Mouse (Mus musculus) neural tube, embryonic 13.5 days (tissue): ENCODE results near the gene Fam160b1. TPM values are rescaled to one million over a fixed set of nuclear protein-coding genes. Genes with fewer than 3 reads are reported as not detected.

ENCODE experiments used
- ATAC-seq: fragments of 200-750 bp; cut with Nextera tagmentation; 2 replicates; pipeline ENCODE4 v1.8.0; 2017; ENCODE audit warnings: low read depth, mild to moderate bottlenecking, moderate TSS enrichment, moderate library complexity
- H3K27ac ChIP-seq: fragments of 300-500 bp; sonication (generic); replicated peaks from 2 replicates; pipeline ENCODE4 v1.5.1; 2015; ENCODE audit warnings: moderate library complexity, mild to moderate bottlenecking, inconsistent platforms
- H3K27me3 ChIP-seq: fragments of 300-500 bp; sonication (generic); 2 replicates; pipeline ENCODE4 v1.6.1; 2015; ENCODE audit warnings: mild to moderate bottlenecking, inconsistent platforms
- H3K36me3 ChIP-seq: fragments of 300-500 bp; sonication (generic); 2 replicates; pipeline ENCODE4 v1.6.1; 2015; ENCODE audit warnings: mild to moderate bottlenecking, inconsistent platforms
- H3K4me1 ChIP-seq: fragments of 300-500 bp; sonication (generic); replicated peaks from 2 replicates; pipeline ENCODE4 v1.6.1; 2015; ENCODE audit warnings: inconsistent platforms
- H3K4me2 ChIP-seq: fragments of 300-500 bp; sonication (generic); 2 replicates; pipeline ENCODE4 v1.6.1; 2015; ENCODE audit warnings: inconsistent platforms, mild to moderate bottlenecking, moderate library complexity
- H3K4me3 ChIP-seq: fragments of 300-500 bp; sonication (generic); 2 replicates; pipeline ENCODE4 v1.5.1; 2015; ENCODE audit warnings: mild to moderate bottlenecking, inconsistent platforms
- H3K9ac ChIP-seq: fragments of 300-500 bp; sonication (generic); 2 replicates; pipeline ENCODE4 v1.6.1; 2015; ENCODE audit warnings: moderate library complexity, mild to moderate bottlenecking, inconsistent platforms
- H3K9me3 ChIP-seq: fragments of 300-500 bp; sonication (generic); 2 replicates; pipeline ENCODE4 v1.6.1; 2016; ENCODE audit warnings: inconsistent platforms
- WGBS: fragments of 180-500 bp; shearing (Covaris S2); methylation state at CpG from one replicate; pipeline ENCODE4 v1.1.7; 2015; 5-methylcytosine and 5-hydroxymethylcytosine counted together
- polyA plus RNA-seq: library from polyadenylated mRNA; unstranded; fragments of >200 nt; fragmentation: Nextera tagmentation; extraction: Ambion mirVana; gene quantifications from 2 replicates; pipeline ENCODE4 v1.2.1, GENCODE M21; 2015

The Fam160b1 gene
- polyA plus RNA-seq, 1 experiment from 2014 or later: 13.3 TPM

DNA sequence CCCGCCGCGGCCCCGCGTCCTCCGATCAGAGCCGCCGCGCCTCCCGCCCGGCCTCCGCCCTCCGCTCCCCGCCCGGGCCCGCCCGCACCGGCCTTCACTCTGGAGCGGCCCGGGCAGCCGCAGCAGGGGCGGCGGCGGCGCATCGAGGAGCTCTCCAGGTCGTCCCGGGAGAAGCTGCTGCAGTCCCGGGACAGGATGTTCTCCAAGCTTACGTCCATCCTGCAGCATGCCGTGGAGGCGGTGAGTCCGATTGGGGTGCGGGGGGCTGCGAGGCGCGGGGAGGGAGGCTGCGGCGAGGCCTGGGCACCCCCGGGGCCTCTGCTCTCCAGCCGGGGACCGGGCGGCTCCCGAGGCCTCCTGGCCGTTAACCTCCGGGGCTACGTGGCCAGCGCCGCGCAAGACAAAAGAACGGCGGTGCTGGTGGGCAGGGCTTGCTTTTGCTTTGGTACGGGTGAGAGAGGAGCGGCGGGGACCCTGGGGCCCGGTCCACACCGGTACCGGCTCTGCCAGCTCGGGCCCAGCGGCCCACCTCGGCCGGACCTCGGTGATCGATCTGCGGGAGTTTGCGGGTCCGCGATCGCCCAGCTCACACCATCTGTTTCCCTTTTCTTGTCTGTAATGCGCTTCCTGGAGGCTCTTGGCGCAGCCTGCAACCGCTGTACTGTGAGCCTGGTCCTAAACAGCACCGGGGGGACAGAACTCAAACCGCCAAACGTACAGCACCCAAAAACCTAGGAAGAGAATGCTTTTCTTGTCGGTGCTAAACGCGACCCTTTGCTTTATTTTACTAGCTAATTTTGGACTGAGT, 855 bp downstream of the Fam160b1 start:
- ATAC-seq: peak; percentile 78
- peaks cover 65% of the 10 kb centered on the region for H3K4me1 ChIP-seq

DNA sequence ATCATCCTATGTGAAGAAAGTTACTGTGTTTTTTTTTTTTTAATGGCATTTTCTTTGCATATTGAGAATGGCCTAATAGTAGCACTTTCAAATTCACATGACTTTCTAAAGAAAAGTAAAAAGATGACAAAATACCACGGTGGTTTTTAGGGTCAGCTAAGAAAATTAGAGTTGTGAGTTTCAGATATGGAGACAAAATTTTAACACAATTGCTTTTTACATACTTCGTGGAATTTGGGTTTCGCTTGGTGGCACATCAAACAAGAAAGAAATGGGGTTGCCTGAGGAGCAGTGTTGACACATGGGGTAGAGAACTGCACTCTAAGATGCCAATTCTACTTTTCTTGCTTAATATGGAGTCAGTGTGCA, 1.4 kb downstream of the Fam160b1 start:
- H3K4me2 ChIP-seq: peak overlapping the region; percentile 69
- no peaks in the 10 kb centered on the region for H3K27me3 ChIP-seq
- H3K9ac ChIP-seq: peak overlapping the region; percentile 99
- H3K36me3 ChIP-seq: no peaks in the 10 kb centered on the region
- H3K9me3 ChIP-seq: no peaks in the 10 kb centered on the region
- H3K27ac ChIP-seq: peak overlapping the region; percentile 98
- H3K4me1 ChIP-seq: peaks cover 71% of the 10 kb centered on the region
- no peak for ATAC-seq
- 19% methylated on average over 3 of the region's 3 CpGs for WGBS
- peak overlapping the region; percentile 92 for H3K4me3 ChIP-seq

More for the DNA sequence above, 855 bp downstream of the Fam160b1 start:
- no peaks in the 10 kb centered on the region for H3K36me3 ChIP-seq
- peak overlapping the region; percentile 98 for H3K27ac ChIP-seq
- peak overlapping the region; percentile 92 for H3K4me3 ChIP-seq
- H3K9ac ChIP-seq: peak overlapping the region; percentile 99
- no peaks in the 10 kb centered on the region for H3K27me3 ChIP-seq
- peak overlapping the region; percentile 69 for H3K4me2 ChIP-seq
- no peaks in the 10 kb centered on the region for H3K9me3 ChIP-seq
- under 1% methylated on average over 70 of the region's 78 CpGs for WGBS

DNA sequence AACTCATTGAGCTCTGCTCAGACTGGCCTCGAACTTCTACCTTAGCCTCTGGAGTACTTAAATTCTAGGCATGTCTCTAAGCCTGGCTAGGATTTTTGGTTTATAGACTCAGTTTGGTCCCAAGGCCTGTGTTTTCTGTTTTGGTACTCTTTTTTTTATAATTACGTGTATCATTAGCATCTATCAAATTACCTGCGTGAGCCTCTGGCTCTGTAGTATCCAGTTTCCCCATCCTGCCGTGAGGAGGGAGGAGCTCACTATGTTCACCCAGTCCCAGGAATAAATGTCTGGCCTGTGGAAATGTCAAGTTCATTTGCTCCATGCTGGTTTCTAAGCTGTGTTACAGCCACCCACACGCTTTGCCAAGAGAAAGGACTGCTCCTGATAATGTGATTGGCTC, 2.1 kb downstream of the Fam160b1 start:
- H3K4me3 ChIP-seq: peak overlapping the region; percentile 92
- peak overlapping the region; percentile 69 for H3K4me2 ChIP-seq
- H3K36me3 ChIP-seq: no peaks in the 10 kb centered on the region
- peaks cover 77% of the 10 kb centered on the region for H3K4me1 ChIP-seq
- peak overlapping the region; percentile 56 for H3K9ac ChIP-seq
- no peaks in the 10 kb centered on the region for H3K27me3 ChIP-seq
- peak overlapping the region; percentile 20; the same call in 1 of the 2 replicates for H3K27ac ChIP-seq
- no peak for ATAC-seq
- WGBS: 48% methylated on average over 5 of the region's 5 CpGs
- no peaks in the 10 kb centered on the region for H3K9me3 ChIP-seq

DNA sequence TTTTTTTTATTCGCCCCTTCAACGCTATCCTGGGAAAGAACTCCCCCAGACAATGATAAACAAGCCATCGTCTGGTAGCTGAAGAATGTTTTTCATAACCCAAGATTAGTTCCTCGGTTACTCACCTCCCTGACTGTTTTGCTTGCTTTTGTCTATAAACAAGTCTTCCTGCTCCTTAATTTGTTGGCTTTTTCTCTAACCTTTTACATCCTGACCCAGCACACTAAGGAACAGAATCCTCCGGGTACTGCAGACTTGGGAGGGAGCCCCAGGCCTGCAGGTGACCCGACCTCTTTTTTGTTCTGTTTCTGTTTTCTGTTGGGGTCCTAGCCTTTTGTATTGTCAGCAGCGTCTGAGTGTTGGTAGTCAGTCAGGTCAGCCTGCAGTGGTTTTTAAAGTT, 2.6 kb downstream of the Fam160b1 start:
- Histone ChIP-seq H3K4me2 (peak overlapping the region; percentile 69), H3K4me1 (peaks cover 82% of the 10 kb centered on the region), H3K9ac (peak overlapping the region; percentile 56), H3K36me3 (no peaks in the 10 kb centered on the region), H3K27me3 (no peaks in the 10 kb centered on the region), H3K9me3 (no peaks in the 10 kb centered on the region), H3K27ac (peak overlapping the region; percentile 20; the same call in 1 of the 2 replicates), H3K4me3 (peak overlapping the region; percentile 92)
- 47% methylated on average over 7 of the region's 7 CpGs for WGBS
- ATAC-seq: no peak

DNA sequence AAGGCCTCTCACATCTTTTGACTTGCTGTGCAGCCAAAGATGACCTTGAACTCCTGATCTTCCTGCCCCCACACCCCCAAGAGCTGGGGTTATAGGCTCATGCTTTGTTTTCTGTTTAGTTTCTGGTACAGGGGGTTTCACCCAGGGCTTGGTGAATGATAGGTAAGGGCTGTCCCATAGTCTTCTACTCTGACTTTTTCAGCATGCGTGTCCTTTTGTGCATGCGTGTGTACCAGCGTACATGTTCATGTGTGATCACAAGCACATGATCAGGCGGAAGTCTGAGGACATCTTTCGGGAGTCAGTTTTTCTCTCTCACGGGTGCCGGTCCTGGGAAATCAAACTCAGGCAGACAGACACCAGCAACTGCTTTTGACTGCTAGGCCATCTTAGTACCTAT, 3.1 kb downstream of the Fam160b1 start:
- peak overlapping the region; percentile 69 for H3K4me2 ChIP-seq
- 0 out of 2 replicates have a peak overlapping the region, but pooled peaks have one; percentile 13 for H3K27ac ChIP-seq
- no peak for ATAC-seq
- H3K27me3 ChIP-seq: no peaks in the 10 kb centered on the region
- 90% methylated on average over 7 of the region's 7 CpGs for WGBS
- peak overlapping the region; percentile 56 for H3K9ac ChIP-seq
- 0 out of 2 replicates have a peak overlapping the region, but pooled peaks have one; percentile 3 for H3K4me3 ChIP-seq
- H3K4me1 ChIP-seq: peaks cover 78% of the 10 kb centered on the region
- no peaks in the 10 kb centered on the region for H3K9me3 ChIP-seq
- 0 out of 2 replicates have a peak, but pooled peaks cover 2% of the 10 kb centered on the region for H3K36me3 ChIP-seq

- WGBS: 63% methylated on average over 11 of the region's 11 CpGs
- Histone ChIP-seq H3K4me2 (0 out of 2 replicates have a peak overlapping the region, but pooled peaks have one; percentile 9), H3K9ac (no peak overlapping the region), H3K9me3 (no peaks in the 10 kb centered on the region), H3K27ac (peak overlapping the region; percentile 14; the same call in 1 of the 2 replicates), H3K27me3 (no peaks in the 10 kb centered on the region), H3K4me1 (peaks cover 64% of the 10 kb centered on the region), H3K36me3 (peaks cover 18% of the 10 kb centered on the region), H3K4me3 (no peak overlapping the region)
- ATAC-seq: no peak
Observed at GRCm38 (mm10) chr19:57364942-57365673, 4.6 kb downstream of the Fam160b1 start.

- Histone ChIP-seq H3K27ac (peak overlapping the region; percentile 38; the same call in 1 of the 2 replicates), H3K9me3 (no peaks in the 10 kb centered on the region), H3K27me3 (no peaks in the 10 kb centered on the region), H3K4me1 (peaks cover 60% of the 10 kb centered on the region), H3K36me3 (peaks cover 26% of the 10 kb centered on the region), H3K9ac (no peak overlapping the region), H3K4me2 (no peak overlapping the region; the same call in 1 of the 2 replicates), H3K4me3 (no peak overlapping the region)
- 60% methylated on average over 8 of the region's 8 CpGs for WGBS
- ATAC-seq: no peak
Observed at GRCm38 (mm10) chr19:57366007-57366406, 5.5 kb downstream of the Fam160b1 start.

GRCm38 (mm10) chr19:57366626-57367025, 6.1 kb downstream of the Fam160b1 start:
- no peak overlapping the region for H3K27ac ChIP-seq

DNA sequence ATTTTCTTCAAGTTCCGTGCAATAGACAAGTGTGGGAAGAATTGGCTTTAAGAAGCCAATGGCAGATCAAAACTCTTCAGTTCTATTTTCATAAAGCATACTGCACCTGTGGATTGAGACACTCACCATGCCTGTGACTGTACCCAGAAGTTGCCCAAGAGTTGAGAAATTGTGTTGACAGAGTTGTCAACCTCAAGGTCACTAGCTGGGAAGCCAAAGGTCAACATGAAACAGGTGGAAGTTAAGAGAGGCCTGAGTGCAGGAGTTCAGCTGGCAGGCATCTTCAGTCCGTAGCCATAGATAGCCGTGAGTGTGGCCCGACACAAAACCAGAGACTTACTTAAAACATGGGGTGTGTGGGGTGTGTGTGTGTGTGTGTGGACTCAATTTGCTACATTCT, 6.7 kb downstream of the Fam160b1 start:
- no peak for ATAC-seq
- 88% methylated on average over 4 of the region's 4 CpGs for WGBS
- Histone ChIP-seq H3K4me1 (peaks cover 57% of the 10 kb centered on the region), H3K4me2 (no peak overlapping the region), H3K27me3 (no peaks in the 10 kb centered on the region), H3K27ac (no peak overlapping the region), H3K9me3 (no peaks in the 10 kb centered on the region), H3K36me3 (peaks cover 37% of the 10 kb centered on the region), H3K9ac (no peak overlapping the region), H3K4me3 (no peak overlapping the region)

More at GRCm38 (mm10) chr19:57366626-57367025, 6.1 kb downstream of the Fam160b1 start:
- Histone ChIP-seq H3K27me3 (no peaks in the 10 kb centered on the region), H3K9me3 (no peaks in the 10 kb centered on the region), H3K9ac (no peak overlapping the region), H3K4me3 (no peak overlapping the region), H3K4me1 (peaks cover 60% of the 10 kb centered on the region), H3K4me2 (no peak overlapping the region), H3K36me3 (peaks cover 32% of the 10 kb centered on the region)
- no peak for ATAC-seq
- 42% methylated on average over 5 of the region's 5 CpGs for WGBS

DNA sequence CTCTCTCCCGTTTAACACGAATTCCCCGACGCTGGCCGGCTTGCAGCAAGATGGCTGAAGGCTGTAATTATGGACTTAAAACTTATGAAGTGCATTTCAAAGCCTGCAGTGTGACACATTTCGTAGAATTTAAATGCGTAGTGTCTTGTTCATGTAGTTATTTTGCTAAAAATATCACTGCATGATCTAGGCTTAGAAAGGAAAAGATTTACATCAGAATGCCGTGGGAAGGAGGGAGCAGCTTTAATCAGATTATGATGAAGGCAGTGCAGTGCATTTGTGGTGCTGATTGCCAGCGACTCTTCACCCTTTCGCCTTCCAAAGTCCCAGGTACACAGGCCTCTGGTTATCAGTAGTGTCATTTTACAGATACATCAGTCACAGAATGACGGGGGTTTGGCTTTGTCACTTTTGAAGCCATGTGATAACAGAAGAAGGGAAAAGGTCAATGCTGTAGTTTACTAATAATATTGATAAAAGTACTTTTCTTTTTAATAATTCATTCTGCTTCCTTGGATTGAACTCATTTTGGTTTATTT, 7.4 kb downstream of the Fam160b1 start:
- H3K4me3 ChIP-seq: no peak overlapping the region
- H3K9ac ChIP-seq: no peak overlapping the region
- 91% methylated on average over 11 of the region's 11 CpGs for WGBS
- peaks cover 44% of the 10 kb centered on the region for H3K36me3 ChIP-seq
- H3K27me3 ChIP-seq: no peaks in the 10 kb centered on the region
- no peak overlapping the region for H3K27ac ChIP-seq
- H3K4me2 ChIP-seq: no peak overlapping the region
- H3K9me3 ChIP-seq: no peaks in the 10 kb centered on the region
- no peak for ATAC-seq
- H3K4me1 ChIP-seq: peaks cover 51% of the 10 kb centered on the region

DNA sequence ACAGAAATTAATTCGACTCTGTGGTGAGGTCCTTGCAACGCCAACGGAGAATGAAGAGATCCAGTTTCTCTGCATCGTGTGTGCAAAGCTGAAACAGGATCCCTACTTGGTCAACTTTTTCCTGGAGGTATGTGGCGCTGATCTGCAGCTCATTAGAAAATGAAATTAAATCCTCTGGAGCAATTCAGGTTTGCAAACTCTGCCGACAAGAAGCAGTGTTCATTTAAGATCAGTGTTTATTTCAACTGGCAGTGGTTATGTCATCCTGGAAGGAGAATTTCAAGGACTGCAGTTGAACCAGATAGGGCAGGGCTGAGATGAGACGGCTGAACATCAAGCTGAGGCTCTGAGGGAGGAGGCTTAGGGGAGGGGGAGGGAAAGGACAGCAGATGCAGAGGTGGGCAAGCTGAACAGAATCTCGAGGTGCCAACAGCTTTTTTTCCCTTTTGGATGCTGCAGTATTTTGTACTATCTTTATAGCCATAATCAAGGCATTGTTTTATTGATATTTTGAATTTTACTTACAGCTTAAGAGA, 12.9 kb downstream of the Fam160b1 start:
- Histone ChIP-seq H3K27ac (no peak overlapping the region), H3K4me2 (no peak overlapping the region), H3K4me1 (no peaks in the 10 kb centered on the region), H3K9me3 (no peaks in the 10 kb centered on the region), H3K27me3 (no peaks in the 10 kb centered on the region), H3K9ac (no peak overlapping the region), H3K4me3 (no peak overlapping the region), H3K36me3 (peaks cover 96% of the 10 kb centered on the region)
- no peak for ATAC-seq
- WGBS: 86% methylated on average over 8 of the region's 8 CpGs

GRCm38 (mm10) chr19:57375161-57375560, 14.7 kb downstream of the Fam160b1 start:
- no peak overlapping the region for H3K27ac ChIP-seq
- H3K9ac ChIP-seq: no peak overlapping the region
- H3K9me3 ChIP-seq: no peaks in the 10 kb centered on the region
- H3K4me1 ChIP-seq: no peaks in the 10 kb centered on the region
- H3K27me3 ChIP-seq: no peaks in the 10 kb centered on the region
- no peak overlapping the region for H3K4me3 ChIP-seq
- no peak for ATAC-seq
- H3K36me3 ChIP-seq: peaks cover 95% of the 10 kb centered on the region
- no peak overlapping the region for H3K4me2 ChIP-seq
- 85% methylated on average over 5 of the region's 5 CpGs for WGBS
